ENCODE assay signal across 8 mouse cellular contexts in the genomic region with DNA sequence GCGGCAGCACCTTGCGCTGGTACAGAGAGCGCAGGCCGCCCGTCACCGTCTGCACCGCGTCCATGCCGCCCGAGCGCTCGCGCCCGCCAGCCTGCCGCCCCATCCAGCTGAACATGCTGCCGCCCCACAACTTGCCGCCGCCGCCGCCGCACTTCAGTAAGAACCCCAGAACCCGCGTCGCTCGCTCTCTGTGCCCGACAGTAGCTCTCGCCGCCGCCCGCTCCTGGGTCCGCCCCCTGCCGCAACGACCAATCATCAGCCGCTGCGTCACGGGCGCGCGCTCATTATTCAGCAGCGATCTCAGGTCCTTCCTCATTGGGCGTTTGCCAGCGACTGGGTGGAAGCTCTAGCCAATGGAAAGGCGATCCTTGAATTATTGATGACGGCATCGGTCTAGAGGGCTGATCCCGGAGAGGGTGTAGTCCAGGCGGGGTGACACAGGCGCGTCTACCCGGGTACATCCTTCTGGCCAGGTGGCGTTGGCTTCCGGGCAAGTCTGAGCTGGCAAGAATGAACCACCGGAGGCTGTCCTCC. TPM values are rescaled to one million over a fixed set of nuclear protein-coding genes. Genes with fewer than 3 reads are reported as not detected.
DNase-seq lines count a peak whose midpoint lies in the region; ATAC-seq lines count a peak whose summit lies in the region.

A gene (minus strand): TSS at position 246 of the 534 bp plus-strand sequence.

- no peaks in the 10 kb centered on the region for H3K36me3 ChIP-seq in forebrain, embryonic 14.5 days (ENCODE audit: control insufficient read depth, insufficient read depth, low read length)
- no peaks in the 10 kb centered on the region for H3K36me3 ChIP-seq in neural tube, embryonic 15.5 days

- no peak within 1 kb of the TSS for H3K27ac ChIP-seq in forebrain, embryonic 14.5 days (ENCODE audit: low read depth, low read length)
- peak within 1 kb of the TSS; percentile 62; the same call in 1 of the 2 replicates for H3K27ac ChIP-seq in neural tube, embryonic 15.5 days (replicated peaks)

- under 1% methylated on average over 52 of the region's 53 CpGs for WGBS in forebrain, embryonic 14.5 days
- WGBS in neural tube, embryonic 15.5 days = under 1% methylated on average over 53 of the region's 53 CpGs

- peaks cover 3% of the 10 kb centered on the region; the same call in 1 of the 2 replicates for H3K4me1 ChIP-seq in forebrain, embryonic 14.5 days (ENCODE audit: control insufficient read depth, insufficient read depth, low read length)
- H3K4me1 ChIP-seq in neural tube, embryonic 15.5 days = peaks cover 11% of the 10 kb centered on the region

- DNase-seq in ES-CJ7 (ENCODE audit: low read depth, low spot score) = peak; percentile 97
- peak; percentile 99 for DNase-seq in cerebellum, adult 11 months
- peak; percentile 99 for DNase-seq in forebrain, embryonic 14.5 days (ENCODE audit: low spot score)
- peak; percentile 99 to 100 for DNase-seq in heart, postnatal 14 days
- DNase-seq in layer of hippocampus, adult 11-12 months (ENCODE audit: low spot score) = peak; percentile 99
- DNase-seq in lung, adult 18-20 months = peak; percentile 99
- peak; percentile 98 for DNase-seq in testis, postnatal 14 days (ENCODE audit: low spot score)

- peak within 1 kb of the TSS; percentile 96 for H3K4me2 ChIP-seq in forebrain, embryonic 14.5 days (ENCODE audit: low read length)
- peak within 1 kb of the TSS; percentile 97 for H3K4me2 ChIP-seq in neural tube, embryonic 15.5 days

- peak within 1 kb of the TSS; percentile 68 for H3K9ac ChIP-seq in forebrain, embryonic 14.5 days (ENCODE audit: low read length)
- peak within 1 kb of the TSS; percentile 62 for H3K9ac ChIP-seq in neural tube, embryonic 15.5 days (replicated peaks)

- no peaks in the 10 kb centered on the region for H3K27me3 ChIP-seq in forebrain, embryonic 14.5 days (replicated peaks; ENCODE audit: control insufficient read depth, insufficient read depth, low read length)
- H3K27me3 ChIP-seq in neural tube, embryonic 15.5 days (replicated peaks) = no peaks in the 10 kb centered on the region

- ATAC-seq in forebrain, embryonic 14.5 days = peak; percentile 99
- ATAC-seq in neural tube, embryonic 15.5 days (ENCODE audit: low FRiP score) = peak; percentile 99

- peak within 1 kb of the TSS; percentile 64 for H3K4me3 ChIP-seq in forebrain, embryonic 14.5 days (ENCODE audit: low read depth, low read length)
- H3K4me3 ChIP-seq in neural tube, embryonic 15.5 days (replicated peaks) = peak within 1 kb of the TSS; percentile 72

- no peaks in the 10 kb centered on the region for H3K9me3 ChIP-seq in forebrain, embryonic 14.5 days (replicated peaks; ENCODE audit: control insufficient read depth, low read length)
- no peaks in the 10 kb centered on the region for H3K9me3 ChIP-seq in neural tube, embryonic 15.5 days (replicated peaks)

- intact Hi-C loops in heart, postnatal 14 days (cut with DNase I) = no loop called here

RNA-seq across cellular contexts. Expression of the gene that starts here (rescaled TPM):
- 7.9 and 11.8 TPM in 2 replicates for polyA plus RNA-seq in forebrain, embryonic 14.5 days (2014; fragmentation: Nextera tagmentation; extraction: Ambion mirVana)
- 100 to 1,000 TPM; 439 to 440 TPM for total RNA-seq in heart, postnatal 14 days (2021)
- 15.9 and 27.7 TPM in 2 replicates for polyA plus RNA-seq in neural tube, embryonic 15.5 days (2015; fragmentation: Nextera tagmentation; extraction: Ambion mirVana)
